Mouse (Mus musculus): ENCODE results near the gene Rtl3. TPM values are rescaled to one million over a fixed set of nuclear protein-coding genes. Genes with fewer than 3 reads are reported as not detected.

Gene Rtl3
- polyA plus RNA-seq (2014; fragmentation: Nextera tagmentation; extraction: Ambion mirVana), result 18.1 and 19.3 TPM in 2 replicates

GRCm38 (mm10) chrX:106840409-106840808 lies at the start of gene Rtl3:
TSS of gene Rtl3 (minus strand) at chrX:106840644.
- 60% methylated on average over 7 of the region's 7 CpGs for WGBS
- Histone ChIP-seq H3K27me3 (ENCODE audit: control insufficient read depth, insufficient read depth, low read length) (no peaks in the 10 kb centered on the region), H3K27ac (replicated peaks; ENCODE audit: low read depth, low read length) (no peak within 1 kb of the TSS), H3K9ac (replicated peaks; ENCODE audit: low read length) (no peak within 1 kb of the TSS), H3K4me3 (ENCODE audit: low read depth, low read length) (no peak within 1 kb of the TSS), H3K4me1 (ENCODE audit: control insufficient read depth, insufficient read depth, low read length) (no peaks in the 10 kb centered on the region), H3K4me2 (ENCODE audit: low read depth, low read length) (no peak within 1 kb of the TSS), H3K9me3 (replicated peaks; ENCODE audit: control insufficient read depth, low read length) (no peaks in the 10 kb centered on the region), H3K36me3 (replicated peaks; ENCODE audit: control insufficient read depth, insufficient read depth, low read depth, low read length) (no peaks in the 10 kb centered on the region)
- ATAC-seq (replicated peaks; ENCODE audit: insufficient number of reproducible peaks, low FRiP score, low TSS enrichment, low read depth), result no peak
- no peak for DNase-seq (ENCODE audit: low spot score)

- DNase-seq (ENCODE audit: low spot score) (no peak), ATAC-seq (replicated peaks; ENCODE audit: insufficient number of reproducible peaks, low FRiP score, low TSS enrichment, low read depth) (no peak)
- Histone ChIP-seq H3K27ac (replicated peaks; ENCODE audit: low read depth, low read length) (no peak overlapping the region), H3K4me2 (ENCODE audit: low read depth, low read length) (no peak overlapping the region), H3K4me3 (ENCODE audit: low read depth, low read length) (no peak overlapping the region), H3K27me3 (ENCODE audit: control insufficient read depth, insufficient read depth, low read length) (no peaks in the 10 kb centered on the region), H3K9me3 (replicated peaks; ENCODE audit: control insufficient read depth, low read length) (no peaks in the 10 kb centered on the region), H3K36me3 (replicated peaks; ENCODE audit: control insufficient read depth, insufficient read depth, low read depth, low read length) (no peaks in the 10 kb centered on the region), H3K4me1 (ENCODE audit: control insufficient read depth, insufficient read depth, low read length) (no peaks in the 10 kb centered on the region), H3K9ac (replicated peaks; ENCODE audit: low read length) (no peak overlapping the region)
- WGBS, result 58% methylated on average over 4 of the region's 4 CpGs
Measured at GRCm38 (mm10) chrX:106872315-106872714, 31.9 kb upstream of the Rtl3 start.

GRCm38 (mm10) chrX:106871894-106872293 lies 31.4 kb upstream of the Rtl3 start:
- Histone ChIP-seq H3K27me3 (ENCODE audit: control insufficient read depth, insufficient read depth, low read length) (no peaks in the 10 kb centered on the region), H3K27ac (replicated peaks; ENCODE audit: low read depth, low read length) (no peak overlapping the region)
- ATAC-seq (replicated peaks; ENCODE audit: insufficient number of reproducible peaks, low FRiP score, low TSS enrichment, low read depth), result no peak

GRCm38 (mm10) chrX:106871426-106871825 lies 31.0 kb upstream of the Rtl3 start:
- Histone ChIP-seq H3K4me3 (ENCODE audit: low read depth, low read length) (no peak overlapping the region), H3K4me2 (ENCODE audit: low read depth, low read length) (no peak overlapping the region), H3K27ac (replicated peaks; ENCODE audit: low read depth, low read length) (no peak overlapping the region), H3K4me1 (ENCODE audit: control insufficient read depth, insufficient read depth, low read length) (no peaks in the 10 kb centered on the region), H3K9me3 (replicated peaks; ENCODE audit: control insufficient read depth, low read length) (no peaks in the 10 kb centered on the region), H3K36me3 (replicated peaks; ENCODE audit: control insufficient read depth, insufficient read depth, low read depth, low read length) (no peaks in the 10 kb centered on the region), H3K27me3 (ENCODE audit: control insufficient read depth, insufficient read depth, low read length) (no peaks in the 10 kb centered on the region), H3K9ac (replicated peaks; ENCODE audit: low read length) (no peak overlapping the region)
- WGBS, result 57% methylated on average over 3 of the region's 3 CpGs
- no peak for ATAC-seq (replicated peaks; ENCODE audit: insufficient number of reproducible peaks, low FRiP score, low TSS enrichment, low read depth)
- DNase-seq (ENCODE audit: low spot score), result no peak

More at GRCm38 (mm10) chrX:106871894-106872293, 31.4 kb upstream of the Rtl3 start:
- H3K36me3 ChIP-seq (replicated peaks; ENCODE audit: control insufficient read depth, insufficient read depth, low read depth, low read length), result no peaks in the 10 kb centered on the region
- peak; percentile 43 for DNase-seq (ENCODE audit: low spot score)
- H3K4me2 ChIP-seq (ENCODE audit: low read depth, low read length), result no peak overlapping the region
- H3K4me1 ChIP-seq (ENCODE audit: control insufficient read depth, insufficient read depth, low read length), result no peaks in the 10 kb centered on the region
- H3K4me3 ChIP-seq (ENCODE audit: low read depth, low read length), result no peak overlapping the region
- WGBS, result 28% methylated on average over 3 of the region's 3 CpGs
- no peaks in the 10 kb centered on the region for H3K9me3 ChIP-seq (replicated peaks; ENCODE audit: control insufficient read depth, low read length)
- no peak overlapping the region for H3K9ac ChIP-seq (replicated peaks; ENCODE audit: low read length)

- Histone ChIP-seq H3K9me3 (replicated peaks; ENCODE audit: control insufficient read depth, low read length) (no peaks in the 10 kb centered on the region), H3K27me3 (ENCODE audit: control insufficient read depth, insufficient read depth, low read length) (no peaks in the 10 kb centered on the region), H3K27ac (replicated peaks; ENCODE audit: low read depth, low read length) (no peak overlapping the region), H3K4me2 (ENCODE audit: low read depth, low read length) (no peak overlapping the region), H3K36me3 (replicated peaks; ENCODE audit: control insufficient read depth, insufficient read depth, low read depth, low read length) (no peaks in the 10 kb centered on the region), H3K4me1 (ENCODE audit: control insufficient read depth, insufficient read depth, low read length) (no peaks in the 10 kb centered on the region), H3K4me3 (ENCODE audit: low read depth, low read length) (no peak overlapping the region), H3K9ac (replicated peaks; ENCODE audit: low read length) (no peak overlapping the region)
- no peak for ATAC-seq (replicated peaks; ENCODE audit: insufficient number of reproducible peaks, low FRiP score, low TSS enrichment, low read depth)
- 76% methylated on average over 3 of the region's 3 CpGs for WGBS
- no peak for DNase-seq (ENCODE audit: low spot score)
Measured at GRCm38 (mm10) chrX:106853523-106854300, 13.3 kb upstream of the Rtl3 start.

GRCm38 (mm10) chrX:106839591-106839990 lies 853 bp downstream of the Rtl3 start:
- H3K27me3 ChIP-seq (ENCODE audit: control insufficient read depth, insufficient read depth, low read length), result no peaks in the 10 kb centered on the region
- H3K4me3 ChIP-seq (ENCODE audit: low read depth, low read length), result no peak overlapping the region
- WGBS, result 44% methylated on average over 5 of the region's 5 CpGs
- no peaks in the 10 kb centered on the region for H3K36me3 ChIP-seq (replicated peaks; ENCODE audit: control insufficient read depth, insufficient read depth, low read depth, low read length)
- no peaks in the 10 kb centered on the region for H3K4me1 ChIP-seq (ENCODE audit: control insufficient read depth, insufficient read depth, low read length)
- H3K9me3 ChIP-seq (replicated peaks; ENCODE audit: control insufficient read depth, low read length), result no peaks in the 10 kb centered on the region
- no peak for DNase-seq (ENCODE audit: low spot score)
- no peak for ATAC-seq (replicated peaks; ENCODE audit: insufficient number of reproducible peaks, low FRiP score, low TSS enrichment, low read depth)
- H3K9ac ChIP-seq (replicated peaks; ENCODE audit: low read length), result no peak overlapping the region
- H3K27ac ChIP-seq (replicated peaks; ENCODE audit: low read depth, low read length), result no peak overlapping the region
- no peak overlapping the region for H3K4me2 ChIP-seq (ENCODE audit: low read depth, low read length)

- Histone ChIP-seq H3K4me1 (ENCODE audit: control insufficient read depth, insufficient read depth, low read length) (no peaks in the 10 kb centered on the region), H3K36me3 (replicated peaks; ENCODE audit: control insufficient read depth, insufficient read depth, low read depth, low read length) (no peaks in the 10 kb centered on the region), H3K9me3 (replicated peaks; ENCODE audit: control insufficient read depth, low read length) (no peaks in the 10 kb centered on the region), H3K27ac (replicated peaks; ENCODE audit: low read depth, low read length) (no peak overlapping the region), H3K4me2 (ENCODE audit: low read depth, low read length) (no peak overlapping the region), H3K9ac (replicated peaks; ENCODE audit: low read length) (no peak overlapping the region), H3K4me3 (ENCODE audit: low read depth, low read length) (no peak overlapping the region), H3K27me3 (ENCODE audit: control insufficient read depth, insufficient read depth, low read length) (no peaks in the 10 kb centered on the region)
- 77% methylated on average over 1 of the region's 1 CpGs for WGBS
- DNase-seq (ENCODE audit: low spot score) (no peak), ATAC-seq (replicated peaks; ENCODE audit: insufficient number of reproducible peaks, low FRiP score, low TSS enrichment, low read depth) (no peak)
Measured at GRCm38 (mm10) chrX:106830494-106830893, 9.9 kb downstream of the Rtl3 start.

GRCm38 (mm10) chrX:106809560-106810226 lies 30.8 kb downstream of the Rtl3 start:
- ATAC-seq (replicated peaks; ENCODE audit: insufficient number of reproducible peaks, low FRiP score, low TSS enrichment, low read depth) (no peak), DNase-seq (ENCODE audit: low spot score) (no peak)
- no peaks in the 10 kb centered on the region for H3K36me3 ChIP-seq (replicated peaks; ENCODE audit: control insufficient read depth, insufficient read depth, low read depth, low read length)
- no peak overlapping the region for H3K27ac ChIP-seq (replicated peaks; ENCODE audit: low read depth, low read length)
- WGBS, result 73% methylated on average over 7 of the region's 7 CpGs
- no peak overlapping the region for H3K4me3 ChIP-seq (ENCODE audit: low read depth, low read length)
- H3K9ac ChIP-seq (replicated peaks; ENCODE audit: low read length), result no peak overlapping the region
- H3K27me3 ChIP-seq (ENCODE audit: control insufficient read depth, insufficient read depth, low read length), result no peaks in the 10 kb centered on the region
- no peaks in the 10 kb centered on the region for H3K4me1 ChIP-seq (ENCODE audit: control insufficient read depth, insufficient read depth, low read length)
- no peaks in the 10 kb centered on the region for H3K9me3 ChIP-seq (replicated peaks; ENCODE audit: control insufficient read depth, low read length)
- no peak overlapping the region for H3K4me2 ChIP-seq (ENCODE audit: low read depth, low read length)

Measured in embryonic facial prominence, embryonic 11.5 days (tissue).